Mouse (Mus musculus): ENCODE measurements around the gene Slc25a21.

Slc25a21 gene

DNA sequence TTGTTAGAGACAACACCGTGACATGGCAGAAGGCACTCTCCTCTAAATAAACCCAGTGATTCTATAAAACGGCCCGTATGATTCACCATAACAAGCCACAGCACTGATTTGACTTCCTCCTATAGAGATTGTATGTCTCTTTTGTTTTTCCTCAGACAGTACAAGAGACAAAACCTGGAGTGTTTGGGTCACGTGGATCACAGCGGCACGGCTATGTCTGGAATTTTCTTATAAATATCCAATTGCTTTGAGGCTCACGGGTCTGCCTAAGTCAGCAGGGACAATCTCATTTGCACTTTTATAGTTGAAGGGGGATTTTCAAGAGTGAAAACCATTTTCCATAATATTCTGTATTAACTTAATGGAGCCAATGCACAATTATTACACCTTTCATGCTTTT is 320.7 kb downstream of the Slc25a21 start:
- no peak for DNase-seq

- no peak for DNase-seq
Measured at GRCm38 (mm10) chr12:56873204-56873603, 324.1 kb downstream of the Slc25a21 start.

GRCm38 (mm10) chr12:56870569-56870968 is 326.7 kb downstream of the Slc25a21 start:
- DNase-seq = no peak

GRCm38 (mm10) chr12:56863873-56864562 is 333.3 kb downstream of the Slc25a21 start:
- no peak for DNase-seq

DNA sequence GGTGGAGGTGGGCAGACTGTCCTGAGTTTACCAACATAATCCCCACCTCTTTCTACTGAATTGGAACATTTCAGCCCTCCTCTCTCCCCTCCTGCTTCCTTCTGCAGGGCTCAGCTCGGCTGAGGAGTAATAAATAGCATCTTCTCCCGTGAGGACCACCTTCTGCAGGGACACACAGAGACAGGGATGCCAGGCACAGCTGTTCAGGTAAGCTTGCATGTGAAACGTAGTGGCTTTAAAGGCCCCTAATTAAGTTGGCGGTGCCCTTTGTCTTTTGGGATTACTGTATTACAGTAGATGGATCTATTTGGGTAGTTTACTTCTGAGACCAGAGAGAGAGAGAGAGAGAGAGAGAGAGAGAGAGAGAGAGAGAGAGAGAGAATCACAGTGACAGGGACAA is 344.6 kb downstream of the Slc25a21 start:
- no peak for DNase-seq

- no peak for DNase-seq
Measured at GRCm38 (mm10) chr12:56851464-56851863, 345.8 kb downstream of the Slc25a21 start.

DNA sequence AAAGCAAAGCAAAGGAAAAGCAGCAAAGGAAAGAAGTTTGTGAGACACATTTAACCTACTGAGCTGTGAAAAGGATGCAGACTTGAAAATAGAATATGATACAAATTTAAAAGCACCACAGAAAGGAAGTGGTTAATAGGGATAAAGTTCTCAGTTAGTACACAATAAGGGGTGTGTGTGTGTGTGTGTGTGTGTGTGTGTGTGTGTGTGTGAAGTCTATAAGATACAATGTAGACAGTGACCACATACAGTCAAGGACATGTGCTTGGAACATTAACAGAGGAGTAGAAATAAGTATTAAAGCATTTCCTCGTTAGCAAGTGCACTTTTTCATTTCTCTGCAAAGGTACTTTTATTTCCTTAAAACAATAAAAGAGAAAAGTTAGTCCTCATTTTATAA is 367.3 kb downstream of the Slc25a21 start:
- DNase-seq = no peak

DNA sequence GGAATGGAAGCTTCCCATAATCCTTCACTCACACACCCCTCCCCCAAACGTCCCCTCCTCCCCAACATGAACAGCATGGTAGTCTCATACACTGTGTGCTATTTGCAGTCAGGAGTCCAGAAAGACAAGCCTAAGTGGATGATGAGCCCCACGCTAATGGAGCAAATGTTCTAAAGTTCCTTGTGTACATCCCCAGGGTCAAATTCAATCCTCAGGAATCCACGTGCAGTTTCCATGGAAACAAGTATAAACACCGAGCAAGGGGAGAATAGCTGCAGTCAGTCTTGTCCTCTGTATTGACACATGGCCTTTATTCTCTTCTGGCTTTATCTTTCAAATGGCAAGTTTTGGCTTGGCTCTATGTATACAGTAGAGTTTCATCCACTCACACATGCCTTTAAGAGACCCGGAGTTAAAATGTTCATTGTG is 367.8 kb downstream of the Slc25a21 start:
- no peak for DNase-seq

DNA sequence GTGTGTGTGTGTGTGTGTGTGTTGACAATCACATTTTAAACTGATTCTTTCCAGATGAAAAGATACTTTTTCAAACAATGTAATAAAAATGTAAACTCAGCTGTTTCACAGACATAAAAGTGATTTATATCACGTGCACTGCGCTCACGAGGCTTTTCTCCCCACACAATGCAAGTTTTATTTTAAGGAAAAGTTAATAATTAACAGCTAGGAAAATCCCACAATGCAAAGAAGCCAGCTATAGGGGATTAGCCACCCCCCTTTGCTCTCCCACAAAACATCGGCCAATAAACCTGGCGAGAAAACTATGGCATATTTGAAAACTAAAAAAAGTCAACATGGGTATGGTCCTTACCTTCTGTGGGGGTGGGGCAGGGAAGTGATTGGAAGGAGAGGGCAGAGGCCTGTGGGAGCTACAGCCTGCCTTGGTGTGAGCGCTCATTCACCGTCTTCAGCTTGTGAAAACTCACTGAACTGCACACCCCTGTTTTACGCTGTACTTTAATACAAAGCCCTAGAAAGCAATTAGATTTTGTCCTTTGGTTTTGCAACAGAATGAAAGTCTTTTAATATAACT is 369.4 kb downstream of the Slc25a21 start:
- DNase-seq = no peak

- DNase-seq = no peak
Measured at GRCm38 (mm10) chr12:56824688-56825087, 372.6 kb downstream of the Slc25a21 start.

DNA sequence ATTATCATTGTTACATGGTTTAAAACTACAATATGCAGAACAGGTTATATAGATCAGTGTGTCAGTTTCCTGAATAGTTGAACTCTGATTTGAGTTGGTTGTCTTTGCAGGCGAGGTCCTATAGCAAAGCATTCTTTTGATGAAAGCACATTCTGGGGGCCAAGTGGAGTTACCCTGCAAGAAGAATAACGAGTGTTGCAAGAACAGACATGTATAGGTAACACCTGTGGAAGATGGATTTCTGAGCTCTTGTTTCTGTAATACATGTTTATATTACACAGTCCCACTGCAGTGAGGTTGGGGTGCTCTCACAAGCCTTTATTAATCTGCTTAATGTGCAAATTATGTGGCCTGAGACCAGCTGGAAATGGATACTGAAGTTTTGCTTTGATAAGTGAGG is 375.1 kb downstream of the Slc25a21 start:
- DNase-seq = no peak

DNA sequence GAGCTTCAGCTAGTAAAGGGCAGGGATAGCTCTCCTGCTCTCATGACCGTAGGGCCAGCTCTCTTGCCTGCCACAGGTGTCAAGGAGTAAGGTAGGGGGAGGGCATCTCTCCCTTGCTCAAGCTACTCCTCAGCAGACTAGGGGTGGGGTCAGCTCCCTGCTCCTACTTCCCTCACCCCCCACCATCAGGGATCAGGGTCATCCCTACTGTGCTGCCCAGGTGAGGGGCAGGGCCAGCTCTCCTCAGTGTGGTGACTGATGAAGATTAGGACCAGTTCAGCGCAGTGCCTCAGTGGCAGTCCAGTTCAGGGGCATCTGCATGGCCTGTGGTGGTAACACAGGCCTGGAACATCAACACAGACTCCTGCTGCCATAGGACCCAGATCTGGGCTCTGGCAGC is 376.7 kb downstream of the Slc25a21 start:
- DNase-seq = no peak

GRCm38 (mm10) chr12:56807483-56807882 is 389.8 kb downstream of the Slc25a21 start:
- DNase-seq = no peak

DNA sequence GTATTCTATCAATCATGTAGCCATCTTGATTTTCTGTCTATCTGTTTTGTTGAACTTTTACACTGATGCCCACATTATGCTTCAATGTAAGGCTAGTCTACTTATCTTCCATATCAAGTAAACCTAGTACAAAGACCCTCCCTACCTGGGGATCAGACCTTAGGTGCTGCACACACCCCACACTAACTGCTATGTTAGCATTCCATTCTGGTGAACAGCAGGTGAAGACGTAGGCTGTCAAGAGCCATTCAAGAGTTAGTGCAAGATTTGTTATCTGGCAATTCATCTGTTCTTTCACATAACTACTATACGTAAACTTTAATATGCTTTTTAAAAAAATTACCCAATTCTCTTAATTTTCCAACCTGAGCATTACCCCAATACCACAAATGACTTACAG is 390.2 kb downstream of the Slc25a21 start:
- DNase-seq = no peak

DNA sequence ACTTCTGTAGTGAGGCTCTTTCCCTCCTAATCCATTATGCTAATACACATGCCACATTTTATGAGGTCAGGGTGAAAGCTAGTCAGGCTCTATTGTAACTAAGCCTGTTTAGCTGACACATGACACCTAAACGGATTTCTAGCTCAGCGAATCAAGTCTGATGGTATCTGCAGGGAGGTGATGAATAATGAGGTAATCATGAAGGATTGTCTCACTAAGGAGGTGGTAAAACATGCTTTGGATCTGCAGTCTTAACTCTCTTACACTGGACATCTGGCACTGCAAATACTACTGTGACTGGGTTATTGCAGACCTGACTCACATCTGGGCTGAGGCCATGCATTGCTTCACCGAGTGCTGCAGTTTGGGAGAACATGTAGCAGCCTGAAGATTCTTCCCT is 392.8 kb downstream of the Slc25a21 start:
- DNase-seq = no peak

DNA sequence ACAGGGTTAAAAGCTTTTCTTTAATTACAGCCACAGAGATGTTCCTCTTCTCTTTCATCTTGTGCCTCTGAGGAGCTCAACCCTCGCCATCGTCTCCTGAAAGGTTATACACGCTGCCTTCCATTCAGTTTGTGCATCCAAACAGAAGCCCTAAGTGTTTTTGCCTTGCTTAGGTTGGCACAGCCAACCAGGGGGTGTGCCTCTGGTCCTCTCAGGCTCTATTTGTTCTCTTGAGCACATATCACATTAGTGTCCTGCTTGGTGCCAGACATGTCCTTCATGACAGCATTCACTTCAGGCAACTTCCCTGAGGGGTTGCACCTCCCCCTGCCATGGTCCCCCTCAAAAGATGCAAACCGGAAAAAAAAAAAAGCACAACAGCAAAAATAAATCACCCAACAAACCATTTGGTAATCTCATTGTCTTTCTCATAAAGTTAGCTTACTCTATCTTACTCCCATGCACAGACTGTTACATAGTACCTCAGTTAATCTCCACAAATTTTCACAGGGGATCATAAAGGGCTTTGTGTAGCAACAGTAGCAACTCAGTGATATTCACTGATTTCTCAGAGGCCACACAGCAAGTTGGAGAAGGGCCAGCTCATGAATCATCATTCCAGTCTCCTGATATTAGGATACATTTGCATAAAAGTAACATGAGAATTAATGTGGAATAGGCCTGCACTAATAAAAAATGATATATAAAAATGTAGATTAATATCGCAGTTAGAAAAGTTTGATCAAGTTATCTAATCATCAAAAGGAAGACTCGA is 398.4 kb downstream of the Slc25a21 start:
- no peak for DNase-seq

DNA sequence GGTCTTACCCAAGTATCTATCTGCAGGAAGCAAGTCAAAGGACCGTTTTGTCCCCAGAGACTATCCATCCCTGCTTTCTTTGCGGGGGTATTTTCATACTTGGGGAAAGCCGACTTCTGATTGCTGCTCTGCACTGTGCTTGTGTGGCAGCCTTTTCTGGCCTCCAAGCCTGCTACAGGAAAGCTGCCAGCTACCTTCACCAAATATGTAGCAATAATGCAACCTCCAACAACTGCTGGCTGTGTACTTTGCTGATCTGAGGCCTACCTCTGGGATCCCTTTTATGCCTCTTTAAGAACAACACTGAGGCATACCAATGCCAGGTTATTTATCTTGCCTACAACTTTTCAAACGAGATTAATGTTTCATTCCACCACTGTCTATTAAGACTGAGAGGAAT is 408.0 kb downstream of the Slc25a21 start:
- no peak for DNase-seq

DNA sequence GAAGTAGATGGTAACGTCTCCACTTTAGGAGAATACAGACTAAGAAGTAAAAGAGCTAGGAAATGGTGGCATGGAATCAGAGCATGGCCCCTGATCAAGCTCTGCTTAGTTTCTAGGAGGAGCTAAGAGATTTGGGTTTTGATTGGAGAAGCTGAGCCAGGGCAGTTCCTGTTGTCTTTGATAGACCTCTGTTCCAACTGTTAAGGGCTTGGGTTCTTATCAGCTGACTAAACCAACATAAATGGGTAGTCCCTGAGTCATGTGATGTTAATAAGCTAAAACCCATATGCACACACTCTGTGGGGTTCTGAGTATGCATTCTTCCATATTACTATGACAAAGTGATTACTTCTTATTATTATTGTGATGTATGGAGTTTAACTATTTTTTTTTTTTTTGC is 412.0 kb downstream of the Slc25a21 start:
- DNase-seq = no peak

DNA sequence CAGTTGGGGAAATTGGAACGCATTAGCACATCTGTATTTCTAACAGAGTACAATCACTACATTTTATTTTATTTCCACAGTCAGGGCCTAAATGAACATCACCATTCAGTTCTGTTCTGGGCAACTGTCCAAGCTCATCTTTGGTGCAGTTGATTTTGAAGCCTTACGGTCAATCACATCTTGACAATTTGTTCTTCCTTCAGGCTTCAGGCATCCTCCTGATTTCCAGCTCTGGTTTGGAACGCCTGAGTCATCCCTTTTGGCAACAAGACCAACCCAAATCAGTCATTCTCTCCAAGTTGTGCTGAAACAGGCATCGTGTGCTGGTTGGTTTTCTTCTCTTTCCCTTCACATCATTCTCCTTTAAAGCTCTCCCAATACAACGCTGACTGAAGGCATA is 416.1 kb downstream of the Slc25a21 start:
- no peak for DNase-seq

- DNase-seq = no peak
Measured at GRCm38 (mm10) chr12:56779621-56780020, 417.7 kb downstream of the Slc25a21 start.

GRCm38 (mm10) chr12:56773941-56774340 is 423.3 kb downstream of the Slc25a21 start:
- no peak for DNase-seq

GRCm38 (mm10) chr12:56769421-56769820 is 427.9 kb downstream of the Slc25a21 start:
- DNase-seq = no peak

GRCm38 (mm10) chr12:56767474-56767873 is 429.8 kb downstream of the Slc25a21 start:
- DNase-seq = no peak

DNA sequence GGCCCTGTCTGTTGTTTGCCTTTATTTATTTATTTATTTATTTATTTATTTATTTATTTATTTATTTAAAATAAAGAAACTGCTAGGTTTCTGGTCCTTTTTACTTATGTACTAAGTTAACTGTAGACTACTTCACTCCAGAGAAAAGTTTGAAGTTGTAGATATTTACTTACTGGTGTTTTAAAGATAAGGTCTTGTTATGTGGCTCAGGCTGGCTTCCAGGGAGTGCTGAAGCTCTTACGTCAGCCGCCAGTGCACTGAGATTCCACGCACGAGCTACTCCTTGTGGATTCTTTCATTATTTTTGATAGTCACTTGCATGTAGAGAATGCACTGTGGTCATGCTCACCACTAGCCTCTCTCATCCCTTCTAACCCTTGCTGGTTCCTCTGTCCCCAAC is 460.2 kb downstream of the Slc25a21 start:
- no peak for DNase-seq
